Mouse (Mus musculus) NIH3T3 (cell line): ENCODE data around the gene Fam166b.

Experiments used
- DNase-seq: peaks from one replicate; pipeline ENCODE4 v3.0.0-alpha.2; 2012; ENCODE audit warnings: low read depth

The Fam166b gene

DNA sequence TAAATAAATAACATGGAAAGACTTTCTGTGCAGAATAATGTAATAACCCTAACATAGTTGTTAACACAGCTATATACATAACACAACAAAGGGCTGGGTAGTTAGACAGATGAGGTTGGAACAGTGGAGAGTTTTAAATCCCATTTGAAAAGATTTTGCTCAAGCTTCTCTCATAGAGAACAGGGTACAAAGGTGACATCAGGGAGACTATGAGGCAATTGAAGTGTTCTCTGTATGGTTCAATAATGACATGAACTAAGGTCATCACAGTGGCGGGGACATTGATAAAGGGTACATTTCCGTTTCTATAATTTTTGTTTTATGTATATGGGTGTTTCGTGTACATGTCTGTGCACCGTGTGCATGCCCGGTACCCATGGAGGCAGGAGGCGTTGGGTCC, 49.3 kb downstream of the Fam166b start:
- no peak for DNase-seq
